In the genomic region with DNA sequence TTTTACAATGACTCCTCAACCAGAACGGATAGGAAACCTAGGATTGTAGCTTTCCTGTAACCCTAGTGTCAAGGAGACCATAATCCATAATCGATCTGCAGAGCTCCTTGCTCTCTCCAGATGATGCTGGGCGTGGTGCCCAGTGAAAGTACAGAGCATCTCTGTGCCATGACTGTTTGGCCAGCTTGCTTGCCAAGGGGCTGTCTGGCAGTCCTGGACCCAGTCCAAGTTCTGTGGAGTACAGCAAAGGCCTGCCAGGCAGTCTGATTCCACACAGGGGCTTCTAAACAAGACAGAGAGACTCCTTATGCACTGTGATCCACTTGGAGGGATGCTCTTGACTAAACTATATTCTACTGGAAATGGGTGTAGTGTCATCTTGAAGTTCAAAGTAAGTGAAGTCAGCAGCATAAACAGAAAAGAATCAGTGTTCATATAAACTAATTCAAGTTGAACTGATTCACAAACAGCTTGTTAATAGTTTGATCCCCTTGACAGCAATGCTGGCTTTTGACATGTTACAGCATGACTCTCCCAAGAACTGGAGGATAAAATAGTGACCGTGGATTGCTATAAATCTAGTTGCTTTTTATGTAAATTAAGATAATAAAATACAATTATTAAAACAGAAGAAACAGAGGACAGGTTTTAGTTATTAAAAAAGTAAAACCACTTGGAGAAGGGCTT, we compare ENCODE assay signal across 9 mouse cellular contexts.
A peak's percentile ranks its signal among the peaks of the same experiment; 100 is the strongest.
DNase-seq lines count a peak whose midpoint lies in the region; ATAC-seq lines count a peak whose summit lies in the region.
"Had no signal": no experiment of that assay in that cellular context is flagged by ENCODE, and none has a peak within 500 bp of the region (broad histone marks: within the 10 kb centered on the region; RNA-seq: fewer than 3 reads in every experiment).

No protein-coding gene starts in this region.

- H3K27ac ChIP-seq in neural tube, embryonic 12.5 days: no peak overlapping the region
- H3K27ac ChIP-seq: lung, embryonic 15.5 days had no signal

- no peak for DNase-seq in neural tube, embryonic 10.5 days (ENCODE audit: extremely low spot score, low spot score)
- peak; percentile 83 to 87 for DNase-seq in left cerebral cortex, postnatal 10 days (ENCODE audit: extremely low spot score in 1 of 2, low spot score in 2 of 2)
- no peak for DNase-seq in B cell, adult 2 months
- no peak for DNase-seq in ovary, adult 18-20 months (ENCODE audit: low spot score)
- DNase-seq in gastrocnemius, adult 18-20 months (ENCODE audit: low spot score): no peak
- DNase-seq in heart, adult 11 months: no peak

- ATAC-seq in neural tube, embryonic 12.5 days (ENCODE audit: low FRiP score, low read depth): peak; percentile 41; the same call in 1 of the 2 replicates
- peak; percentile 17; the same call in 1 of the 2 replicates for ATAC-seq in frontal cortex, adult (ENCODE audit: low TSS enrichment)

- WGBS in neural tube, embryonic 12.5 days: 81% methylated on average over 4 of the region's 4 CpGs

- H3K4me2 ChIP-seq in neural tube, embryonic 12.5 days (replicated peaks): no peak overlapping the region
- H3K4me2 ChIP-seq: lung, embryonic 15.5 days had no signal

- intact Hi-C loops in left cerebral cortex, postnatal 10 days (cut with DNase I): no loop called here

- no peaks in the 10 kb centered on the region for H3K4me1 ChIP-seq in neural tube, embryonic 12.5 days
- H3K4me1 ChIP-seq: lung, embryonic 15.5 days had no signal

- no peaks in the 10 kb centered on the region for H3K36me3 ChIP-seq in neural tube, embryonic 12.5 days
- H3K36me3 ChIP-seq: lung, embryonic 15.5 days had no signal

- H3K27me3 ChIP-seq in neural tube, embryonic 12.5 days (replicated peaks): no peaks in the 10 kb centered on the region
- H3K27me3 ChIP-seq: lung, embryonic 15.5 days had no signal

- no peak overlapping the region for H3K9ac ChIP-seq in neural tube, embryonic 12.5 days
- H3K9ac ChIP-seq: lung, embryonic 15.5 days had no signal

- no peaks in the 10 kb centered on the region for H3K9me3 ChIP-seq in neural tube, embryonic 12.5 days
- H3K9me3 ChIP-seq: lung, embryonic 15.5 days had no signal

- no peak overlapping the region for H3K4me3 ChIP-seq in neural tube, embryonic 12.5 days
- H3K4me3 ChIP-seq: lung, embryonic 15.5 days had no signal

Comparison
In these comparisons a context has a peak if more than half of its experiments do, and no peak if none do; other contexts are left out.
1. DNase-seq: peak in left cerebral cortex, postnatal 10 days (2 of 2); none in neural tube, embryonic 10.5 days (single experiment), B cell, adult 2 months (0 of 2), ovary, adult 18-20 months (single experiment), gastrocnemius, adult 18-20 months (single experiment) and heart, adult 11 months (single experiment).